Mouse (Mus musculus) limb, embryonic 13.5 days (tissue): ENCODE data around the gene Limch1. TPM values are rescaled to one million over a fixed set of nuclear protein-coding genes. Genes with fewer than 3 reads are reported as not detected.

Experiments used
- ATAC-seq: fragments of 200-750 bp; cut with Nextera tagmentation; 2 replicates; pipeline ENCODE4 v1.8.0; 2017; ENCODE audit warnings: low read depth, moderate number of reproducible peaks, moderate TSS enrichment; ENCODE audit not compliant: low FRiP score
- H3K27ac ChIP-seq: fragments of 300-500 bp; sonication (generic); 2 replicates; pipeline ENCODE4 v1.5.1; 2015; ENCODE audit warnings: inconsistent platforms, mild to moderate bottlenecking, moderate library complexity
- H3K27me3 ChIP-seq: fragments of 300-500 bp; sonication (generic); 2 replicates; pipeline ENCODE4 v1.6.1; 2015; ENCODE audit warnings: mild to moderate bottlenecking, inconsistent platforms
- H3K36me3 ChIP-seq: fragments of 300-500 bp; sonication (generic); 2 replicates; pipeline ENCODE4 v1.6.1; 2015; ENCODE audit warnings: inconsistent platforms, mild to moderate bottlenecking, moderate library complexity
- H3K4me1 ChIP-seq: fragments of 300-500 bp; sonication (generic); 2 replicates; pipeline ENCODE4 v1.6.1; 2015; ENCODE audit warnings: inconsistent platforms
- H3K4me2 ChIP-seq: fragments of 300-500 bp; sonication (generic); replicated peaks from 2 replicates; pipeline ENCODE4 v1.6.1; 2015; ENCODE audit warnings: inconsistent platforms, mild to moderate bottlenecking, moderate library complexity
- H3K4me3 ChIP-seq: fragments of 300-500 bp; sonication (generic); 2 replicates; pipeline ENCODE4 v1.5.1; 2015; ENCODE audit warnings: moderate library complexity, mild to moderate bottlenecking, inconsistent platforms
- H3K9ac ChIP-seq: fragments of 300-500 bp; sonication (generic); 2 replicates; pipeline ENCODE4 v1.6.1; 2015; ENCODE audit warnings: mild to moderate bottlenecking, inconsistent platforms
- H3K9me3 ChIP-seq: fragments of 300-500 bp; sonication (generic); 2 replicates; pipeline ENCODE4 v1.6.1; 2016; ENCODE audit warnings: inconsistent platforms
- WGBS: fragments of 180-500 bp; shearing (Covaris S2); methylation state at CpG from one replicate; pipeline ENCODE4 v1.1.7; 2015; 5-methylcytosine and 5-hydroxymethylcytosine counted together
- polyA plus RNA-seq: library from polyadenylated mRNA; unstranded; fragments of >200 nt; fragmentation: Nextera tagmentation; extraction: Ambion mirVana; gene quantifications from 2 replicates; pipeline ENCODE4 v1.2.1, GENCODE M21; 2015

Limch1 gene
- polyA plus RNA-seq, 1 experiment from 2014 or later: 82.0 TPM

DNA sequence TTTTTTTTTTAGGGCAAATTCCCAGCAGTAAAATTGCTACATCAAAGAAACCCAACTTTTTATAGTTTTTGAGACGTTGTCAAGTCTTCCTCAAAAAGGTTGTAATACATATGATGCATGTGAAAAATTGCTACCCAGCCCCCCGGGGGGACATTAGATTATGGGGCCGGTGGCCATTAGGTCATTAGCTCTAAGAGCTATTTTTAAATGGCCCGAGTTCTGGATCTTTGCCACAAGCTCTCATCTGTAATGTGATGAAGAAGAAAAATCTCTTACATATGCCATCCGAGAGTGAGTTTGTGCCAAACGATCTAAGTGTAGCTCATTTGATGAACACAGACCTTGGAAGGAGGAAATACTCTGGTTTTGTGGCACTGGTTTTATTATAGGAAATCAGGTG is 183.7 kb downstream of the Limch1 start:
- Histone ChIP-seq H3K27ac (no peak overlapping the region), H3K4me1 (peaks cover 19% of the 10 kb centered on the region), H3K4me3 (no peak overlapping the region), H3K27me3 (no peaks in the 10 kb centered on the region), H3K9me3 (no peaks in the 10 kb centered on the region), H3K9ac (no peak overlapping the region), H3K36me3 (no peaks in the 10 kb centered on the region), H3K4me2 (no peak overlapping the region)
- no peak for ATAC-seq
- 36% methylated on average over 6 of the region's 6 CpGs for WGBS

DNA sequence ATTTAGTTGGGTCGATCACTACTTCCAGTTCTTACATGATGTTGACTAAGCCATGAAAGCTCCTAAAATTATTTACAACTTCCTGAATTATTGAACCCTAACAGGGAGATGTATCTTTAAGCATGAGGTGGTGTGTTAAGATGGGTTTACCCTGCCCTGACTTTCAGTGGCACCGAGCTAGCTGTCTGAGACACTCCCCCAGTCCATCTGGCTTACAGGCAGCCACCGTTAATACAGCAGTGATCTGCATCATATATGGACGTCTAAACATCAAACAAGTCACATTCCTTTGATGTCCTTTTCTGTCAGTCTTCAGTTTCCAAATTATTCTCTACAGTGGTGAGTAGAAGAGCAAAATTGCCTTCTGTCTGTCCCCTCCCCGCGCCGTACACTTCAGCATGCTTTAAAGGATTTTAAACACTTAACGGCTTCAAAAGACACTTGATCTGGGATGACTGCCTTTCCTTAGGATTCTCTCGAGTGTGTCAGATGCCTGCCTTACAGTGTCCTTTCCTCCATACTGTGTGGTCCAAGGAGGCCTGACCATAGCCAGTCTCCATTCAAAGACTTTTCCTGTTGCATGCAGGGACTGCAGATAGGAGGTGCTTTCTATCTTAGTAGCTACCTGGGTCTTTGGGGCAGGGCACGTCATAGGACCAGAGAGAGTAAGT is 187.6 kb downstream of the Limch1 start:
- H3K27me3 ChIP-seq: no peaks in the 10 kb centered on the region
- no peak overlapping the region for H3K27ac ChIP-seq
- H3K9ac ChIP-seq: no peak overlapping the region
- no peaks in the 10 kb centered on the region for H3K9me3 ChIP-seq
- no peaks in the 10 kb centered on the region for H3K36me3 ChIP-seq
- H3K4me1 ChIP-seq: peaks cover 13% of the 10 kb centered on the region
- H3K4me2 ChIP-seq: no peak overlapping the region
- ATAC-seq: no peak
- H3K4me3 ChIP-seq: no peak overlapping the region
- WGBS: 31% methylated on average over 10 of the region's 10 CpGs

DNA sequence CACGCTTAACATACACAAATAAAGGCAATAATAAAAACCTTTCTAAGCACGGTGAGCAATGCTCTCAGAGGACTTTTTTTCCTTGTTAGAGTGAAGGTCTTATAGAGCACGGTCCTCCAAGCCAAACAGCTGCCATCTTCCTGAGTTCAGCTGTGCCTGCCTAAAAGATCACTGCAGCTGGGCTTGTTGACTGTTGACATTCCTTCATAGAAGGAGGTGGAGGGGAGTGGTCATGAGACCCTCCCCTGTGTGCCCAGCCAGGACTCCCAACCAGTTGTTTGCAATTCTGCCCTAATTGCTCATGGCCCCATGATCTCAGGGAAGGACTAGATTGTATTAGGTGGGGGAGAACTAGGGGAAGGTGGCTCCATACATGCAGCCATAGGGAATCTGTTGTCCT is 189.0 kb downstream of the Limch1 start:
- Histone ChIP-seq H3K4me1 (peaks cover 9% of the 10 kb centered on the region), H3K36me3 (no peaks in the 10 kb centered on the region), H3K4me3 (no peak overlapping the region), H3K9me3 (no peaks in the 10 kb centered on the region), H3K27ac (no peak overlapping the region), H3K27me3 (no peaks in the 10 kb centered on the region), H3K9ac (no peak overlapping the region), H3K4me2 (no peak overlapping the region)
- no peak for ATAC-seq
- 66% methylated on average over 3 of the region's 3 CpGs for WGBS

DNA sequence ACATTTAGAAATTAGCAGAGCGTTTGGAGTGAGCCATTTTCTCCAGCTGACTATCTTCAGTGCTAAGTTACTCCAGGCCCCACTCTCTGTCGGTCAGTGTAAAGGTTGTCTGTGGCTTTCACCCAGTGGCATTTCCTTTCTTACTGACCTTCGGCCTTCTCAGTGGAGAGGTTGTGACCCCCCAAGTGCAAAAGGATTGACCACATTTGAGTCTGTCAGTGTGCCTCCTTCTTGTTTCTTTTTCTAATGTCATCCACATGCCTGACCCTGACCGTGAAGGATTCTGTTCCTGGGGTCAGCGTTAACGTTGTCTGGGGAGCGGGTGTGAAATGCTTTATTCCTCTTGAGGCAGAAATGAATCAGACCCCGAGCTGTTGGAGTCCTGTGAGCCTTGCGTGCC is 191.7 kb downstream of the Limch1 start:
- Histone ChIP-seq H3K36me3 (no peaks in the 10 kb centered on the region), H3K9ac (no peak overlapping the region), H3K4me2 (no peak overlapping the region), H3K4me1 (peaks cover 17% of the 10 kb centered on the region), H3K27me3 (no peaks in the 10 kb centered on the region), H3K4me3 (no peak overlapping the region), H3K9me3 (no peaks in the 10 kb centered on the region), H3K27ac (no peak overlapping the region)
- 24% methylated on average over 9 of the region's 9 CpGs for WGBS
- ATAC-seq: no peak

DNA sequence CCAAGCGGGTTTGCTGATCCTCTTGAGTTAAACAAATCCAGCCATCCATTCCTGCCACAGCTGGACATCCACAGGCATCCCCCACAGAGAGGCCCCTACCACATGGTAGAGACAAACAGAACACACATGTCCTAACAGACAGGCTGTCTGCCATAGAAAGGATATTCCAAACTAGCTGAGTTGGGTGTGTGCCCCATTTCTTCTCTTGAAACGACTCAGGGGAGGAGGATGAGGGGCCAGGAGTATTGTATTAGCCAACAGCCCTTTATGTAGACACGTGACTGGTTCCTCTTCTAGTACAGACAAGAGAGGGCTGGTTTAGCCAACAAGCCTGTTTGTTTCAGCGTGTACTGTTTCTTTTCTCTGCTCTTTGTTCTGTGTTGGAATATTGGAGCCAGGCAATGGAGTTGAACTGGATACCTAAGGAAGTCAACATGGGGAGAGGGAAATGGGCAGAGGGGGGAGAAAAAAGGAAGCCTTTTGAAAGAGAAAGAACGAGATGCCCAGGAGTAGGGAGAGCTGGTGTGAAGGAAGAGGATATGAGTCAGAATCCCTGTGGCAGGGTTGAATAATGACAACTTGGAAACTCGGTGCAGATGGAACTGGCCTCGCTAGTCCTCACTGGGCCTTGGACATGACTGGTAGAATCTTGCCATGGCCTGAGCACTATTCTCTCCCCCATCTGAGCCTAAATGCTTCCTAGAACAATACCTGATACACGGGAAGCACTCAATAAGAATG is 196.3 kb downstream of the Limch1 start:
- Histone ChIP-seq H3K27me3 (no peaks in the 10 kb centered on the region), H3K4me2 (no peak overlapping the region), H3K4me3 (no peak overlapping the region), H3K4me1 (peaks cover 31% of the 10 kb centered on the region), H3K36me3 (no peaks in the 10 kb centered on the region), H3K27ac (peak overlapping the region; percentile 39; the same call in 1 of the 2 replicates), H3K9me3 (no peaks in the 10 kb centered on the region), H3K9ac (no peak overlapping the region)
- ATAC-seq: peak; percentile 54; the same call in 1 of the 2 replicates
- WGBS: 64% methylated on average over 8 of the region's 8 CpGs

DNA sequence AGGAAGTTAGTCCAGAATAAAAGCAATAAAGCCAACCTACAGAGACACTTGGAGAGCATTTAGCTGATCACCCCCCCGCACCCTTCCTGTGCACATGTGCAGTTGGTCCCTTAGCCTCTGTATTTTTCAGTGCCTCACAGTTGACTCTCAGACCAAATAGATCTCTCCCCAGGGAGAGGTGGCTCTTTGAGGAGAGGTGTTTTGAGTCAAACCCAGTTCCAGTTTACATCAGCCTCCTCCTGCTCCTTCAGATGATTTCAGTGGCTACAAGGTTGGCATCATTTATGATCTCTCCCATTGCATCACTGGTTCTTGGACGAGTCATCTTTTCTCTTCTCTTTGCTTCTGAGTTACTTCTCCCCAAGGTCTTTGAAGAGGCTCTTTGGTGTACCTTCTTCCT is 197.3 kb downstream of the Limch1 start:
- H3K27ac ChIP-seq: peak overlapping the region; percentile 65; the same call in 1 of the 2 replicates
- no peaks in the 10 kb centered on the region for H3K27me3 ChIP-seq
- WGBS: 86% methylated on average over 2 of the region's 2 CpGs
- peaks cover 40% of the 10 kb centered on the region for H3K4me1 ChIP-seq
- H3K9ac ChIP-seq: no peak overlapping the region
- ATAC-seq: no peak
- H3K9me3 ChIP-seq: no peaks in the 10 kb centered on the region
- no peak overlapping the region for H3K4me3 ChIP-seq
- no peak overlapping the region for H3K4me2 ChIP-seq
- no peaks in the 10 kb centered on the region for H3K36me3 ChIP-seq

DNA sequence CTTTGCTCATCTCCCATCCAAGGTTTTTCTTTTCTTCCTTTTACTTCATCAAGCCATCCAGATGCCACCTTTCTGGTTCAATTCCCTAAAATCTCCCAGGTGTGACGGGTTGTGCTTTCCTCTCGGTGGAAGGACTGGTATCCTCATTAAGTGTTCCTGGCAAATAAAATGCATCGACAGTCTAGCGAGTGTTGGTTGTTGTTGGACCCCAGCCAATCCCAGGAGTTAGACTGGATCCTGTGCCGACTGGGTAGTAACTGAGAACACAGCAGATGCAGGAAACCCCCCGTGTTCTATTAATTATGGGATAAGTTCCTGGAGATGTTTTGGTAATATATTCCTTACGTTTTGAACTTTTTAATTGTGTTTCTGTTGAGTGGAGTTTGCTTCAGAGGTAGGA is 197.9 kb downstream of the Limch1 start:
- H3K9me3 ChIP-seq: no peaks in the 10 kb centered on the region
- 0 out of 2 replicates have a peak, but pooled peaks have one; percentile 19 for ATAC-seq
- no peaks in the 10 kb centered on the region for H3K27me3 ChIP-seq
- H3K4me2 ChIP-seq: no peak overlapping the region
- WGBS: 15% methylated on average over 7 of the region's 7 CpGs
- no peaks in the 10 kb centered on the region for H3K36me3 ChIP-seq
- peaks cover 46% of the 10 kb centered on the region for H3K4me1 ChIP-seq
- H3K4me3 ChIP-seq: no peak overlapping the region
- H3K9ac ChIP-seq: no peak overlapping the region
- peak overlapping the region; percentile 65; the same call in 1 of the 2 replicates for H3K27ac ChIP-seq

DNA sequence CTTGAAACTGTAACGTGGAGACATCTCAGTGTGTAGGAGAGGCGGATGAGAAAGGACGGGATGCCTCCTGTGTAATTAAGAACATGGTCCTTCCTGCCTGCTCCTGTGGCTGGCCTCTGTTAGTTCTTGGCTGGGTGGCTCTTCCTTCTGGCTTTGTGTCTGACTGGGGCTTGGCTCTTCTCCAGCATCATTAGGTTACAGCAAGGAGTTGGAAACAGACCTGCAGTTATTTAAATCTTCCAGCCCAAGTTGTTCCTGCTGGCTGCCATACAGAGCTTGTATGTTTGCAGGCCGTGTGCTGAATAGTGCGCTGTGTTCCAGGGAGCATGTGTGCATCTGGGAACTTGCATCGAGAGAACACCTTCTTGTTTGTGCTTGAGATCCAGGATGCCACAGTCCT is 202.3 kb downstream of the Limch1 start:
- 23% methylated on average over 6 of the region's 6 CpGs for WGBS
- H3K4me2 ChIP-seq: peak overlapping the region; percentile 30; the same call in 1 of the 2 replicates
- peak; percentile 83 for ATAC-seq

DNA sequence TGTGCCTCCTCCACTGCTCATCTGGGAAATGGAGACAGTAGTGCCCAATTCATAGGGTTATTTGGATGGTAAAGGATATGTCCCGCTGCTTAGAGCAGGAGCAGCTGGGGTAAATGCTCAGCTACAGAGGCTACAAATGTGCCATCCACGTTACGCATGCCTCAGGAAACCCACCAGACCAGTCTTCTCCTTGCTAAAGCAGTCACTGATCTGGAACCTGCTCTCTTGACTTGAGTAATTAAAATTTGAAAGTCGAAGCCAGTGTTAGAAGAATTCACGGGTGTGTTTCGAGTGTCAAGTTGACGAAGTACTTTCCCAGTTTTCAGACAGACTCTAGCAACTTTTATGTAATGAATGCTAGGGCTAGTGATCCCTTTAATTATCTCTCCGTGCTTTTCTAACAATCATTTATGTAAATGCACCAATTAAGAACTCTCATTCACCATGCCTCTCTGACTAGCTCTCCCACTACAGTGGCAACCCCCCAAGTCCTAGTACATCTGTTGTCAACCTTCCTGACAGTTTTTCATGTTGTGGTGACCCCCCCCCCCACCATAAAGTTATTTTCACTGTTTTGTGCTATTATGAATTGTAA is 203.6 kb downstream of the Limch1 start:
- H3K4me1 ChIP-seq: peaks cover 33% of the 10 kb centered on the region
- no peaks in the 10 kb centered on the region for H3K36me3 ChIP-seq
- peak overlapping the region; percentile 93 for H3K27ac ChIP-seq
- no peak for ATAC-seq
- H3K9ac ChIP-seq: no peak overlapping the region
- no peaks in the 10 kb centered on the region for H3K9me3 ChIP-seq
- H3K4me2 ChIP-seq: no peak overlapping the region
- no peak overlapping the region for H3K4me3 ChIP-seq
- WGBS: 64% methylated on average over 8 of the region's 8 CpGs
- no peaks in the 10 kb centered on the region for H3K27me3 ChIP-seq

More for the DNA sequence above, 202.3 kb downstream of the Limch1 start:
- Histone ChIP-seq H3K4me3 (no peak overlapping the region), H3K9me3 (no peaks in the 10 kb centered on the region), H3K27ac (peak overlapping the region; percentile 93), H3K9ac (no peak overlapping the region; the same call in 1 of the 2 replicates), H3K27me3 (no peaks in the 10 kb centered on the region), H3K36me3 (no peaks in the 10 kb centered on the region), H3K4me1 (peaks cover 43% of the 10 kb centered on the region)

DNA sequence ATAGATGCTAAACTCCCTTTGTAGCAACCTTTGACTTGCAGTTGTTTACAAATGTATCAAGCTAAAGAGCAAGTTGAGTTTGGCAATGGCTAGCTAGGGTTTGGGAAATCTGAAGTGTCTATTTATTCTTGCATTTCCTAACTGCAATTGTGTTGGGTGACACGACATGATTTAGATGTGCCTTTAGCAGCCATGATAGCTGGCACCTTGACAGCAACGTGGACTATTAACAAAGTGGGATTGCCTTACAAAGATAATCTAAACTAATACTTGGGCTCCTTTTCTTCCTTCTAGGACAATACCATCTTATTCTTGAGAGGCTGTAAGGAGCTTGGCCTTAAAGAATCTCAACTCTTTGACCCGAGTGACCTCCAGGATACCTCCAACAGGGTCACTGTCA is 207.7 kb downstream of the Limch1 start:
- H3K27me3 ChIP-seq: no peaks in the 10 kb centered on the region
- 68% methylated on average over 3 of the region's 3 CpGs for WGBS
- no peak overlapping the region for H3K9ac ChIP-seq
- no peak overlapping the region for H3K27ac ChIP-seq
- H3K36me3 ChIP-seq: no peaks in the 10 kb centered on the region
- H3K4me3 ChIP-seq: no peak overlapping the region
- peaks cover 21% of the 10 kb centered on the region for H3K4me1 ChIP-seq
- ATAC-seq: no peak
- H3K4me2 ChIP-seq: no peak overlapping the region
- no peaks in the 10 kb centered on the region for H3K9me3 ChIP-seq

DNA sequence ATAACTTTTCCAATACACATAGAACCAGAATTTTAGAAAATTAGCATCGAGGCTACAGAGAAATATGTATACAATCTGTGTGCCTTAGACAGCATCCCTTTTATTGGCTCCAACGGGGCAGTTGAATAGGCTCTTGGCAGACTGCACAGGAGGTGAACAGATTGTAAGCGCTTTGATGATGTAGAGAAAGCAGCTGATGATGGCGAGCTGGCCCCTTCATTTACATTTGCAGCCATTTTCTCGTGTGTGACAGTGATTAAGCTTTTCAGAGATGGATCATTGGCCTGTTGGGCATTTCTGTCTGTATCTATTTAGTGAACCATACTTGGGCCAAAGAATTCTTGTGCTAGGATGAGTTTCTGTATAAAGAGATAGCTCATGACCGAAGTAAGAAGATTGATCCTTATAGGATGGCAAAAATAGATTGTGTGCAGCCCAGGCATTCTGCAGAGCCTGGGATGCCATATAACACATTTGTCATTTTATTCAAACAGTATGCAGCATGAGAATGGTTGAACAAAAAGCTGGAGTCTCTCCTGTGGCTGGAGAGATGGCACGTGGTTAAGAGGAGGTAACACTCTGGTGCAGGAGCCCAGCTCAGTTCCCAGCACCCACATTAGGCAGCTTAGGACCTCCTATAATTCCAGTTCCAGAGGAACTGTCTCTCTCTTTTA is 208.5 kb downstream of the Limch1 start:
- Histone ChIP-seq H3K4me1 (peaks cover 16% of the 10 kb centered on the region), H3K9me3 (no peaks in the 10 kb centered on the region), H3K27ac (no peak overlapping the region), H3K36me3 (no peaks in the 10 kb centered on the region), H3K4me3 (no peak overlapping the region), H3K27me3 (no peaks in the 10 kb centered on the region), H3K9ac (no peak overlapping the region), H3K4me2 (no peak overlapping the region)
- ATAC-seq: no peak
- WGBS: 60% methylated on average over 7 of the region's 7 CpGs

DNA sequence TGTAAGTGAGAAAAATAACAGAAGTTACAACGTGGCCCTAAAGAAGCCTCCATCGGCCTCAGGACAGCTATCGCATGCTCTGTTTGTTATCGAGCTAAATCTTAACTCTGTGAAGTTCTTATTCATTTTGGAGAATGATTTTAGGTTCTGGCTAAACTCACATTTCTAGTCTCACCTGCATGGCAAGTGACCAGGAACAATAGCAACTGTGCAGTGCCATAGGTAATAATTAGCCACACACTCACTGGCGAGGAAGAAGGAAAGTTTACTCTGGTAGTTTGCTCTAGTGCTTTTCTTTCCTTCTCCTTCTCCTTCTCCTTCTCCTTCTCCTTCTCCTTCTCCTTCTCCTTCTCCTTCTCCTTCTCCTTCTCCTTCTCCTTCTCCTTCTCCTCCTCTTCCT is 209.6 kb downstream of the Limch1 start:
- Histone ChIP-seq H3K4me3 (no peak overlapping the region), H3K4me2 (no peak overlapping the region), H3K36me3 (no peaks in the 10 kb centered on the region), H3K27me3 (no peaks in the 10 kb centered on the region), H3K27ac (no peak overlapping the region), H3K4me1 (peaks cover 18% of the 10 kb centered on the region), H3K9ac (no peak overlapping the region), H3K9me3 (no peaks in the 10 kb centered on the region)
- no peak for ATAC-seq
- WGBS: 81% methylated on average over 5 of the region's 5 CpGs
